Mouse (Mus musculus) embryo, embryonic 10 days (tissue): ENCODE measurements around the gene Tmem213.

ENCODE experiments used
- DNase-seq: peaks from one replicate; pipeline ENCODE4 v3.0.0-alpha.2; 2015; ENCODE audit warnings: low spot score

Gene Tmem213

DNA sequence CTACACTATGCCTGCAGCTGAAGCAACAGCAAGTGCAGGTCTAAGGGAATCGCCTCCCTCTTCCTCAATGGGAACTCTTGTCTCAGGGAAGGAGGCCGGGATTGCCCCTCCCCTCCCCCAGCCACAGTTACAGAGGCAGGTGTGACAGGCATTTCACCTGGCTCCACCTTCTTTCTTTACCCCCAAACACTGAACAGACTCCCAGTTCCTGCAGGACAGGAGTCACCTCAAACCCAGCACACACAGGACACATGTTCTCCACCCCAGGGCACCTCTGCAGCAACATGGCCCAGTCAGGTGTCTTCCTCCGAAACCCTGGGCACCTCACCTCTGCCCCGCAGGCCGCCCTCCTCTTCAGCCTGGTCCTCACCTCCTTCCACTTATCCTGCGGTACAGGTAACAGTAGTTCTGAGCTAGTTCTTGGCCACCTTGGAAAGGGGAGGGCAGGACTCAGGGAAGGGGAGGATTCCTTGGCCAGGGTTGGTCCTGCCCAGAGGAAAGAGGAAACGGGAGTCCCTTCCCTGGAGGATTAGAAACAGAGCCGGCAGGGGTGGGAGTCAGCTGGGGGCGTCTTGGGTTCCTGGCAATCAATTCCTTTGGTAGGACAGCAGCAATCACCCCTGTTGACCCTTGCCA lies at the start of gene Tmem213:
Gene Tmem213 (plus strand): TSS at position 96 of the 636 bp plus-strand sequence.
- no peak for DNase-seq

GRCm38 (mm10) chr6:38064621-38065020 lies 44.4 kb upstream of the Tmem213 start:
- no peak for DNase-seq

DNA sequence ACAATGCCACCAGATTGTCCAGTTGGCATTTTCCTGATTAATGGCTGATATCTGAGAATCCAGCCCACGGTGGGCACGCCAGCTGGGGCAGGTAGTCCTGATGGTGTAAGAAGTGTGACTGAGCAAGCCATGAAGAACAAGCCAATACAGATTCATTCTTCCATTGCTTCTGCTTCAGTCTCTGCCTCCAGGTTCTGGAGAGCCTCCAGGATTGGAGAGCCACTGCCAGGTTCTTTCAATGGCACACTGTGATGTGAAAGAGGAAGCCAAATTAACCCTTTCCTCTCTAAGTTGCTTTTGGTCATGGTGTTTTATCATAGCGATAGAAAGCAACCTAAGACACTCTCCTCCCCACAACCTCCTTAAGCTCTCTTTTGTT lies 43.9 kb upstream of the Tmem213 start:
- DNase-seq: no peak

DNA sequence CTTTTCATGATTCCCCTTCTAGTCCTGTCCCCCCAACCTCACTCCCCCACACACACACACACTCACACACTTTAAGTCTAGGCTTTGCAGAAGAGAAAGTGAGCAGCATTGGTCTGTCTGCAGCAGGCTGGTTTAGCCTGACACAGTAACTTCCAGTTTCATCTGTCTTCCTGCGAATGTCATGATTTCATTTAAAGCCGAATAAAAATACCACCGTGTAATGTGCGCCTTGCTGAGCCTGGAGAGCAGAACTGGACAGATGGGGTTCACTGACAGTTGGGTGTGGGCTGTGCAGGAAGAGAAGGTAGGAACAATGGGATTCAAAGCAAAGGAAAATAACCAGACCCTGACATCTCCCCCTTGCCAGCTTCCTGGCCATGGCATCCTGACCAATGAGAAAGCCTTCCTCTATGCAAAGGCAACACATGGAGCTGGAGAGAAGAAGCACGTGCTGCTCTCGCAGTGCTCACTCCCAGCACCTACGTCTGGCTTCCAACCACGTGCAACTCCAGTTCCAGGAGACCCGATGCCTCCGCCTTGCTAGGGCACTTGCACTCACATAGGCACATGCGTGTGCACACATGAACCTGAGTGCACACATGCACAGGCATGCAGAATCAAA lies 43.4 kb upstream of the Tmem213 start:
- no peak for DNase-seq

DNA sequence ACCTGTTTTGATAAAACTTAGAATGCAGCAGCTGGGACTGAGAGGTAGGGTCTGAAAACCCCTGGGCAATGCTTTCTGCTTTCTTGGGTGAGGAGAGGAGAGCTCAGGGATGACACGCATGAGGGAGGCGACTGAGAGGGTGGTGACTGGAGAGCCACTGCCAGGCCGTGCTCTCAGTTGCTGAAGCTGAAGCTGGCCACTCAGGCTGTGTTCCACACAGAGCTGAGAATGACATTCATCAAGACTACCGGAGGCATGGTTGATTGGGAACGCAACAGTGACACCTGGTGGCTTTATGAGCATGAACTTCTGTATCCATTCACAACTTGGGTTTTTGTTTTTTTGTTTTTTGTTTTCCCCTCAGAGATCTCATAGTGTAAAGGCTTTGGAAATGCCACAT lies 42.8 kb upstream of the Tmem213 start:
- DNase-seq: peak; percentile 91

DNA sequence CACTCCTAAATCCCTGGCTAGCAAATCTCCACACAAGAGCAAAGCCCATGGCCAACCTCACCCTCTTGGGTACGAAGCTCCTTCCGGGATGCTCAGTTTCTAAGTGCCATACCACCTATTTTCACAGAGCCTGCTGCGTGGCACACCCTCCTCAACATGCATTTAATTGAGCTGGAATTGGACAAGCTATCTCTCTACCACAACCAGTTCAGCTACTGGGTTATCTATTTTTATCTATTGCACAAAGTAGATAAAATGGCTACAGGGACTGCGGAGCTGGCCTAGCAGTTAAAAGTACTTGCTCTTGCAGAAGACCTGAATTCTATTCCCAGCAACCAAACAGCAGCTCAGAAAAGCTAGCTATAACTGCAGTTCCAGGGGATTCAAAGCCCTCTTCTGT lies 37.8 kb upstream of the Tmem213 start:
- DNase-seq: no peak

GRCm38 (mm10) chr6:38072137-38072796 lies 36.8 kb upstream of the Tmem213 start:
- no peak for DNase-seq

GRCm38 (mm10) chr6:38073592-38073991 lies 35.5 kb upstream of the Tmem213 start:
- no peak for DNase-seq

DNA sequence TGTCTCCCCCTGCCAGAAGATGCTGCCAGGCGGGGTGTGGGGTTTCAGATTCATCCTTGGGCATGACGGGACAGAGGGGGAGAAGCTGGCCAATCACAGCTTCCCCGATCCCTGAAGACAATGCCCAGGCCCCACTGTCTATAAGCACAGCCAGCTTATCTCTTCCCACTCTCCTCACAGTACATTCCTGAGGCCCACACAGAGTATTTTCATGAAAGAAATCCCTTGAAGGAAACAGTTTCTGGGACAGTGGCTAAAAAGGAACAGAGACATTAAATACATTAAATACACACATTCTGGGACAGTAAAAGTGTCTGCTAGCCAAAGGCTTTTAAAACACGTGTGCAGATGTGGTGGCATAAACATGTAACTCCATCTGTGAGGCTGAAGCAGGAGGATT lies 28.7 kb upstream of the Tmem213 start:
- no peak for DNase-seq

DNA sequence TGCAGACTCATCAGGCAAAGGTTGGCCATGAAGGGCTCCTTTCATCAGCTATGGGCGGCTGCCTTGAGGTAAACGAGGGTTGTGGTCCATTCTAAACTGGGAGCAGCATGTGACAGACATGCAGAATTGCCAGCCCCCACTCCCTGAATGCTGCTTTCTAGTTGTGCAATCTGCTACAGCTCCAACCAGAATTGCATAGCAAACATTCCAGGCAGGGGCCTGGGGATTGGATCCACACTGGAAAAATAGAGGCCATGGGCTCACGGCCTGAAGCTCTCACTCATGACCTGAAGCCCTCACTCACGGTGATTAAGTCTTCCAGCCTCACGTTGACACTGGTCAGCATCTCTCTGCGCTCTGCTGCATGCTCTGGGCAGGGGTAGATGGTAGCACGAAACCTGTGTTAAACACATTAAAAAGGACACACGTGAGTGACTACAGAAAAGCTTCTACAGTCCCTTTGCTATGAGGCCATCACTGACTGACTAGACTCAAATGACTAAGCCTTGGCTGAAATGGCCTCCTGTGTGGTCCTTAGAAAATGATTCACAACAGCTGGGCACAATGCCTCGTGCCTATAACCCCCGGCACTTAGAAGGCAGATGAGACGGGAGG lies 27.2 kb upstream of the Tmem213 start:
- DNase-seq: peak; percentile 21

DNA sequence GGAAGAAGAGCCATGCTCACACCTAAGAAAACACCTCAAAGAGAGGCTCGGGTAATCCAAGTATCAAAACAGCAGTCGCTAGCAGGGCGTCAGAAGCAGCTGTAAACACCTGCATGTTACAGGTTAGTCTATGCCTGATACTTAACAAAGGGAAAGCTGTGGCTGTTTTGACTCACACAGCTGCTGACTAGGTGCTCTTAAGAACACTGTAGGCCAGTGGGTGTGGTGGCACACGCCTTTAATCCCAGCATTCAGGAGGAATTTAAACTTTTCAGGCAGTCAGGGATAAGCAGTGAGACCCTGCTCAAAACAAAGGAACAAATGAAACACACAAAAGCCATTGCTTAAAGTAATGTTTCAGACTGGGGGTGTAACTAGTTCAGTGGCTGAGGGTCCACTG lies 25.9 kb upstream of the Tmem213 start:
- no peak for DNase-seq

GRCm38 (mm10) chr6:38087242-38088026 lies 21.6 kb upstream of the Tmem213 start:
- DNase-seq: no peak

DNA sequence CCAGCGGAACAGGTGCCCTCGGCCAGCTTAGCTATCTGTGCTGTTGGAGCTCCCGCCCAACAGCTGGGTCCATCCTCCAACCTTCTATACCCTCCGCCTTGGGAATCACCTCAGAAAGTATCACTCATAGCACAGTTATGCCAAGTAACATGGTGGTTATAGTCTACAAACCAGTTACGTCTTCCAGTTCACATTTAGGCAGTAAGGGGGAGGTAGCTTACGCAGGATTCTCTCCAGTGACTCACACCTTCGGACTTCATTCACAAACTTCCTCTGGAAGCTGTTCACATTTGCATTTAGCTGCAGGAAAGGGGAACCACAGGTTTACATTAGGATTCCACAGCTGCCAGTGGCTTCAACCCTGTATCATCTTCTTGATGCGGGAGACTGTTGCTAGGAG lies 16.5 kb upstream of the Tmem213 start:
- DNase-seq: no peak

DNA sequence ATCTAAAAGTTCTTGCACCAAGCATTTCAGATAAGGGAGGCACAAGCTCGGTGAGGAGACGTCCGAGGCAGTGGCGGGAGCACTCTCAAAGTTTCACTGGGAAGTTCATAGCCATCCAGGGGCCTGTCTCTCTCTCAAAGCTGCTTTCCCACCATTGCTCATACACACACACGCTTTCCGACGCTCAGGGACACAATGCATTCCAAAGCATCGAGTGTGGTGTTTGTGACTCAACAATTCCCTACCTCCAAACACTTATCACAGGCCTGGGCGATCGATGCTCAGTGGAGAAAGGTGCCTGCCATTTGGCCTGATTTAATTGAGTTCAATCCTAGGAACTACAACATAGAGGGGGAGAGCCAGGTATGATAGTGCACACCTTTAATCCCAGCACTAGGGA lies 14.4 kb upstream of the Tmem213 start:
- DNase-seq: no peak

DNA sequence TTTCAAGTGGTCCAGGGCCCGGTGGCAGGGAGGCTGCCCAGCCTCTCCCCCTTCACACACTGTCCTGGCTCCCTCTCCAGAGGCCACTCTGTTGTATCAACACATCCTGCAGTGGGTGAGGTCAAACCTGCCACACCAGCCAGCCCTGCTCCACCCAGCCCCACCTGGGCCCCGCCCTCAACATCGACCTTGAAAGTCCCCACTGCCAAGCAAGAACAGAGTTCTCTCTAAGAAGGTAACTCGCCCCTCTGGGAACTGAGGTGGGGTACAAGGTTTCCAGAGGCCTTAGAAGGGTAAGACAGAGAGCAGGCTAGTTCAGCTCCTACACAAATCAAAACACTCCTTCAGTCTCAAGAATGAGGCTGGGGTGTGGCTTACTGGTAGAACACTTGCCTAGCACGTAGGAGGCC lies 12.1 kb upstream of the Tmem213 start:
- DNase-seq: no peak

DNA sequence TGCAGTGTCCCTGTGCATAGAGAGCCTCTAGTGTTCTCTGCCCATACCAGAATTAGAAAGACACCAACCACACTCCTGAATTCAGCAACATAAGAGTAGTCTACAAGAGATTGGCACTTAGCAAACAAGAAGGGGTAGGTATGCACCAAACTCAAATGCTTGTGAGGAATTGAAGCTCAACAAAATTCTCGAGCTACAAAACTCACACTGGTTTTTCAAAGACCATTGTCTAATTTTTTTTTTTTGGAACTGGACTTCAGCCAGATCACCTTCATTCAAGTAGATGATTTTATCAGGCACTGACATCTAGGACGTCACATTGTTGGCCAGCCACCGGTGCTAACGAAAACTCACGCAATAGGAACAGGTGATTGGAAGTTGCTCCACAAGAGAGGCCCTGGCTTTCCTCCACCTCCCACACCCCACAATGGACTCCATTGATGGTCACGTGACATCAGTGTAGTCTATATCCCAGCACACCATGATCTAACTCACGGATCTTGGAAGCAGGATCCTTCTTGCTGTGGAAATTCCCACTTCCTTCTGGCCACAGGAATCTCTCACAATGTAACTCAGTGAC lies 6.7 kb upstream of the Tmem213 start:
- no peak for DNase-seq

DNA sequence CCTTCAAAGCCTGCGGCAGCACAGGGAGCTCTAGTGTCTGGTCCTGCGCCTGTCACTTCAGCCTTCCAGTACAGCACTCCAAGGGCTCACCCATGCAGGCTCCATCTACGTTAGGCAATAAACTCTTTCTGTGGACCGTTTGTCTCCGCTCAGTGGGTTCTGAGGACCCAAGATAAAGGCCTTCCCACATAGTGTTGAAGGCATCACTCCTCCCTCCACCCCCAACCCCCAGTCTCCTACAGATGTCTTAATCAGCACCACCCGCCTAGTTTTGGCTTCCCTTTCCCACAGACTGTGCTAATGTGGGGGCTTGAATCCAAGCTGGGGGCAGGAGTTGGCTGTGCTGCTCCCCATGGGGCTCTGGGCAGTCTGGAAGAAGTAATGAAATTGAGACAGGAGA lies 5.3 kb upstream of the Tmem213 start:
- DNase-seq: no peak

DNA sequence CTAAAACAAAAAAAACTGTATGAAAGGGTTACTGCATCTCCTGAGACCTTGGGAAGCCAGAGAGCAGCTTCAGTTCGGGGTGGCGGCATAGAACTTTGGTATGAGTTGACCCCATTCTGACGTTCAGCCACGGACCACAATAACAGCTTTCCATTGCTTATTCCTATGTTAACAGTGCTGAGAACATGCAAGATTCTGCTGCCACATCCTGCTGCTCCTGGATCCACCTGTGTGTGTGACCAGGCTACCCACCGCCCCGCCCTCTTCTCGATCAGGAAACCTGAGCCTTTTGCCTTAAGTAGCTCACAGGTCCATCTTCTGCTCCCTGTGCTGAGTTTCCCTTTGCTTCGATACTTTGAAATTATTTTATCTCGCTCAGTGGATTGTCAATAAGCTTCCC lies 3.1 kb upstream of the Tmem213 start:
- DNase-seq: no peak

GRCm38 (mm10) chr6:38108449-38108848 lies 606 bp upstream of the Tmem213 start:
- DNase-seq: no peak

DNA sequence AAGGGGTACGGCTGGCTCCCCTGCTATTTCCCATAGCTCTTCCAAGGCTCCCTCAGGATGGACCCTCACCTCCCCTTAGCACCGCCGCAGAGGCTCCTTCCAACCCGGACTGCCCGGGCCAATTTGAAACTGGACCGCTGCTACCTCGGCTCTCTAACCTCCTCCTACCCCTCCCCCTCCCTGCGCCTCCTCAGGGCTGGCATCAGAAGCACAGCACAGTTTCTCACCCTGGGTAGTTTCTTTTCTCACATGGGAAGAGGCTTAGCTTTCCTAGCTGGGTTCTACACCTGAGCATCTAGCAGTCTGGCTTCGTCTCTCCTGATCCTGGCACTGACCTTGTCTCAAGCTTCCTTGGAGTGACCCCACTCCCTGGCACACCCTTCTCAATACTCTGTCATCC lies 816 bp downstream of the Tmem213 start:
- DNase-seq: no peak

GRCm38 (mm10) chr6:38110859-38111258 lies 1.8 kb downstream of the Tmem213 start:
- DNase-seq: no peak
